Mouse (Mus musculus) heart, postnatal 4 days (tissue): ENCODE data around the gene Haao. TPM values are rescaled to one million over a fixed set of nuclear protein-coding genes. Genes with fewer than 3 reads are reported as not detected.
"Not testable (repeated sequence)": the region's sequence is repeated elsewhere in the genome, so short reads cannot be mapped to it uniquely, and the experiment has no call there.

Experiments
- DNase-seq: peaks from one replicate; pipeline ENCODE4 v3.0.0; 2021
- total RNA-seq, 2 experiments: library from RNA; stranded (reverse); gene quantifications; 2 replicates each; pipeline ENCODE4 v1.2.3; 2021

Gene Haao
- total RNA-seq, 2 experiments from 2014 or later: 0.36 TPM; not detected in 1

GRCm38 (mm10) chr17:83865366-83865765 lies 17.6 kb upstream of the Haao start:
- DNase-seq: no peak

GRCm38 (mm10) chr17:83862134-83862881 lies 14.5 kb upstream of the Haao start:
- DNase-seq: peak; percentile 67

DNA sequence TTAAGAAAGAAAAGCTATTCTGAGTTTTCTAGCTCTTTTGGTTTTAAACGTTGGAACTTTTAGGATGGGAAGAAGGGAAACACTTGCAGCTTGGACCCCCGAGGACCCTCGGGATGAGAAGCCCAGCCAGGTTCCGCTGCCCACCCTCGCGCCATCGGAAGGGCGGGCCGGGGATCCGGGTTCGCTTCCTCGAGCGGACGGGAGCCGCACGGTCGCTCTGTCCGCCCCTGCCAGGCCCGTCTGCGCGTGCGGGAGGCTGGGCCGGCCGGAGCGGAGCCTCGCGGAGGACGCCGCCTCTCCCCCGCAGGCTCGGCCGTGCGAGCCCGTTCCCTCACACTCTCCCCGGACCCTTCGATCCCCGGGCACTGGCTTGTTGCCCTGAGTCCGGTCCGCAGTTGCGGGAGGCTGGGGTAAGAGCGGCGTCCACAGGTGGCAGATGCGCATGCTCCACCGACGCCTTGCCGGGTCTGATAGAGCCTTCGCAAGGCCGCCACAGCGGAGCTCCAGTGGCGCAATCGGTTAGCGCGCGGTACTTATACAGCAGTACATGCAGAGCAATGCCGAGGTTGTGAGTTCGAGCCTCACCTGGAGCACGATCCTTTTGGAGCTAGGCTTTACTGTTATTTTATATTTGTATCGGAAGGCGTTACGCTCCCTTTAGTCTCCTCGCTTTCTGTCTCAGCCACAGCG lies 13.8 kb upstream of the Haao start:
- peak; percentile 98 for DNase-seq

GRCm38 (mm10) chr17:83860968-83861367 lies 13.2 kb upstream of the Haao start:
- DNase-seq: not testable (repeated sequence)

DNA sequence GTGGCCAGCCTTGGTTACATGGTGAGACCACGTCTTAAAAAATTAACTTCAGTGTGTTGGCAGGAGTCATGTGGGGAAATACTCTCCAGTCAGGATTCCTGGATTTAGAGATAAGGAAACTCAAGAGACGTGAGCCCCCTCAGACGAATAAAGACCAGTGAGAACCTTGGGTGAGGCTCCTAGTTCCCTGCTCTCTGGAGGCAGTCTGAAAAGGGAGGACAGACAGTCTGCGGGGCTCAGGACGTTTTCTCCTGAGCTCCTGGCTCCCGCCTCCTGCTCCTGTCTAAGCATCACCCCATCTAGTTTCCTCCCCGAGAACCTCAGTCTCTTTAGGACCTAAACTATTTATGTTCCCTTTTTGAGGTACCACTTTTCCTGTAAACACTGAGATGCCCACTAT lies 12.5 kb upstream of the Haao start:
- DNase-seq: no peak

- DNase-seq: no peak
Observed at GRCm38 (mm10) chr17:83859639-83860038, 11.9 kb upstream of the Haao start.

DNA sequence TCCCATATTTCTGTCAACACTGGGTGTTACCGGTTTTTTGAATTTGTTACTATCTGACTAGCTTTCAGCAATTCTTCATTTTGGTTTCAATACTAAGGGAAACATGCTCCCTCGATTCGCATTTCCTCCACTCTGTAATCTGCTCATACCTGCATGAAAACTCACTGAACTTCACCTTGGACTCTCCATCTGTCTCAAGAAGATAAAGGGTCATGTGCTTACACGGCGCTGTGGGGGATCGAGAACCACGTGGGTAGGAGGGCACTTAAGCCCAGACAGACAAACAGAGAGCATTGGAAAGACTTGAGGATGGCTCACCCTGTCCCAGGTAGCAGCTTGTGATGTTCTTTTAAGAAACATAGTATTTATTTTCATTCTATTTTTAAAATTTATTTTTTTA lies 10.7 kb upstream of the Haao start:
- DNase-seq: no peak

- DNase-seq: peak; percentile 29
Observed at GRCm38 (mm10) chr17:83854284-83854918, 6.6 kb upstream of the Haao start.

- DNase-seq: no peak
Observed at GRCm38 (mm10) chr17:83853831-83854230, 6.1 kb upstream of the Haao start.

GRCm38 (mm10) chr17:83850864-83851263 lies 3.1 kb upstream of the Haao start:
- no peak for DNase-seq

- peak; percentile 94 for DNase-seq
Observed at GRCm38 (mm10) chr17:83850458-83850857, 2.7 kb upstream of the Haao start.

GRCm38 (mm10) chr17:83849717-83850116 lies 2.0 kb upstream of the Haao start:
- DNase-seq: no peak

- no peak for DNase-seq
Observed at GRCm38 (mm10) chr17:83849081-83849675, 1.4 kb upstream of the Haao start.

DNA sequence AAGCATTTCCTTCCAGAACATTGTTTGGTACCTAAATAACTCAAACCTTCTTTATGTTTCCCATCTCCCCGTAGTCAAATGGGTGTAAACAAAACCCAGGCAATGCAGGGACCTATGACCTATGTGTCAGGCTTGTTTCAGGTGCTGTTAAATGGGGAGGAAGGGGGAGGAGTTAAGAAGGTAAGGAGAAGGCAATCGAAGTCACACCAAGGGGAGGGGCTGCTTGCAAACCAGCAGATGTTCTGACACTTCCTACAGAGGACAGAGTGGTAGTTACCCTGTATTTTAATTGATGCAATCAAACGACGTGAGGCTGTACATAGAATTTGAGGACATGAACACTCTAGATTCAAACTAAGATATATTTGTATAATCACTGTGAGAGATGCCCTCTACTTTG lies 719 bp upstream of the Haao start:
- DNase-seq: no peak

DNA sequence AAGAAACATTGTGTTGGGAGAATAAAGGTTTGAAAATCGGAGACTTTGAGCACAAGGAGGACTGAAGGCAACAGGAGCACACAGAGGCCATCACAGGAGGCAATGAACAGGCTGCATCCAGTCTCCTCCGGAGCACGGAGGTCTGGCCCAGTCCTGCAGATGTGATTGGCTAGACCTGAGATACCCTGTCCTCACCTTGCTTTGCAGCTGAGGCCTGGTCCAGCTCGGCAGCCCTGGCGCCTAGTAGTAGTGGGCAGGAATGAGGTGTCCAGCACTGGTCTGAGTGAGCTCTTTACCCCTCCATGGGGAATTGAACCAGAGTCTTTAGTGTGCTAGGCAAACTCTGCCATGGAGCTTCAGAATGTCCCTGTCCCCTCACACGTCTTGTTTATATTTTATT lies 663 bp downstream of the Haao start:
- DNase-seq: no peak

DNA sequence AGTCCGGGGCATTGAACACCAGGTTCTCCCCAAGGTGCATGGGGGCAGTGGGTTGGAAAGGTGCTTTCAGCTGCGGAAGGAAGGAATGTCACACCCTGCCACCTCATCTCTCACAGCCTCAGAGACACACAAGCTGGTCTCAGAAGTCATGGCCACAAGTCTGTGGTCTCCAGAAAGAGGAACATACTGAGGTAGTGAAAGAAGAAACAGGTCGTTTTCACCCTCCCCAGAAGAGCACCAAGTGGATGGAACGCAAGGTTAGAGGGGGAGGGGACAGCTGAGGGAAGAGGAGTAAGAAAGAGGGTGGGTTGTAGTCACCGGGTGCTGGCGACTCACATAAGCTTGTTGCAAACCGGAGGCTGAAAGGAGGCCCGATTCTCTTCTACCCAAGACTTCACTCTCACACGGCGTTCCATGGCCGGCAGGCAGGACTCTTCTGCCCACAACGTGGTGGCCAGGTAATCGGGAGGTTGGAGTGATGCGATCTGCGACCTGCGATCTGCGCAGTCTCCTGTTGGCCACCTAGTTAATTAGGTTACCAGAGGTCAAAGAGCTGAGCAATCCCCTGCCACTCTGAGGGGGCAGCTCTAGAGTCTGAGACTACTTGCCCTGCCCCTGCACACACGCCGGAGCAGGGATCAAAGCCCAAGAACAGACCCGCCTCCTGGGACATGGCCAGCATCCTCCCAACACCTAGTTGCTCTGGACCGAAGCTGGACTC lies 1.3 kb downstream of the Haao start:
- no peak for DNase-seq

GRCm38 (mm10) chr17:83845538-83845937 lies 2.2 kb downstream of the Haao start:
- no peak for DNase-seq

DNA sequence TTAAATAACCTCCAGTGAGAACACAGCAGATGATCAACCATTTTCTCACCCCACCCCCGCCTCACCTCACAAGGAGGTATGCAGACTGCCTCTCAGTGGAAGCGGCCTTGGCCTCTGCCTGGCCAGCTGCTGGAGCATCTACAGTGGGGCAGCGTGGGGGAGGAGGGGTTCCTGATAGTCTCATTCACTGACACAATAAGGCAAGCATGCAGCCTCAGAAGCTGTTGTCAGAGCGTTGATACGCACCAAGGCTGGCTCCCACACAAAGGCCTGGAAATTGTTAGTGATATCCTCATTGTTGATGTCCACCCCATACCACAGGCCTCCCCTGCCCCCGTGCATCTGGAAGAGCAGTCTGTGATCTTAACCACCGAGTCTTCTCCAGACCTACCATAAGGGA lies 4.0 kb downstream of the Haao start:
- DNase-seq: peak; percentile 28

DNA sequence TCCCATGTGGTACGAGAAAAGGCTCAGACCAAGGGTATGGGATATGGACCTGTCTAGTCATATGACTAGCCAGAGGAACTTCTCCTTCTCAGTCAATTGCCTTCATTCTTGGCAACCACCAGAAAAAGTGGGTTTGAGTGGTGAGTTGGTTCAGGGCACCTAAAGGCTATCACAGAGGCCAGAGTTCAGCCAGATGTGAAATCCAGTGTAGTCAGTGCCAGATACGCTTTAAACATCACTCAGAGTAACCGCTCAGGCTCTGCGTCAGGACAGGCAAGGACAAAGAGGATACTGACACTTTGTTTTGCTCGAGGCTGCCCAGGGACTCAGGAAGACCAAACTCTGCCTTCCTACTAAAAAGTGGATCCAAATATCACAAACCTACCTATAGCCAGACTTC lies 6.8 kb downstream of the Haao start:
- DNase-seq: no peak

DNA sequence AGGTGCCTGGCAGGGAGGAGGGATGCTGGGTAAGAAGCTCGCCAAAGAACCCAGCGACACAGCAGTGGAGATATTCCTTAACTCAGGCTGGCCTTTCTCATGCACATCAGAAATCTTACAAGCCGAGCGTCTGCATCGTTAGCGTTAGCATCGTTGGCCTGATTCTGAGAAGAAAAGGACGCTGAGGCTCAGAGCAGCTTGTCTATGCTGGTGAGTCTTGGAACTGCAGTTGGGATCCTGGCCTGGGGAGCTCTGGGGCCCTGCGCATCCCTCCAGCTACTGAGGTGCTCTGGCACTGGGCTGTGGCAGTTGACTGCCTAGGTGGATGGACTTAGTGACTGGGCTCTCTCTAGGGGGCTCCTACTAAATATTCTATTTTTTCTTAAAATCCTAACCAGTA lies 8.6 kb downstream of the Haao start:
- no peak for DNase-seq

- no peak for DNase-seq
Observed at GRCm38 (mm10) chr17:83837659-83838190, 10.0 kb downstream of the Haao start.

DNA sequence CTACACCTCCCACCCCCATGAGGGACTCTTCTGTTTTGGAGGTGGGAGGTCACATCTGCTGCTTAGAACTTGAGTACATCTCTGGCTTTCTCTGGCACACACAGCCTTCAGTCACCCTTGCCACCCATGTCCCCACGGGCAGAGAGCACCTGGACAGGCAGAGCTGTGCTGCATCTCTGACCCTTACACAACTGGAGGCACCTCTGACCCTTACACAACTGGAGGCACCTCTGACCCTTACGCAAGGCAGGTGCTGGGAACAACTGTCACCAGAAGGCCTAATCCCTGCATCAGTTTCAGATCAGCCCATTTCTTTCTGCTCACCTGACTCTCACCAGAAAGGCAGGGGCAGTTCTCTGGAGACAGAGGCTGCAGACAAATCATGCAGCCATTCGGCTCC lies 11.7 kb downstream of the Haao start:
- no peak for DNase-seq
